Mouse (Mus musculus) thymus, postnatal 4 days (tissue): ENCODE data around the gene Spocd1.
"Not testable (repeated sequence)": the region's sequence is repeated elsewhere in the genome, so short reads cannot be mapped to it uniquely, and the experiment has no call there.

Source experiments
- DNase-seq: peaks from one replicate; pipeline ENCODE4 v3.0.0; 2021

Gene Spocd1

DNA sequence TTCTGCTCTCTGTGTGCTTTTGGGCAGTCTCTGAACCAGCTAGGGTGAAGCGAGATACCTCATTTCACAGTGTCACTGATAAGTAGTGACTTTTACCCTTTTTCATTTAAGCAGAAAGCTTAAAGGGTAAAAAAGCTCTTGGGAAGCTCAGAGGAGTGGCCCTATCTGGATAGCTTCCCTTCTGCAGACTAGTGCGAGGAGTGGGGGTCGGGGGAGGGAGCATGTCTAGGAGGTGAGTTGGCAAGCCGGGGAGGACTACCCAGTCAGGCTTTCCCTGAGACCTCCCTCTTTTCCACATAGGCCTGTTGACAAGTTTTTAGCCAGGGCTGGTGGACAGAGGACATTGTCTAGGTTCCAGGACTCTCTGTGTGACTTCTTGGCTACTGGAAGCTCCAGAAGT lies at the start of gene Spocd1:
Spocd1 (plus strand) TSS at position 301 of the 400 bp plus-strand sequence.
- no peak for DNase-seq

DNA sequence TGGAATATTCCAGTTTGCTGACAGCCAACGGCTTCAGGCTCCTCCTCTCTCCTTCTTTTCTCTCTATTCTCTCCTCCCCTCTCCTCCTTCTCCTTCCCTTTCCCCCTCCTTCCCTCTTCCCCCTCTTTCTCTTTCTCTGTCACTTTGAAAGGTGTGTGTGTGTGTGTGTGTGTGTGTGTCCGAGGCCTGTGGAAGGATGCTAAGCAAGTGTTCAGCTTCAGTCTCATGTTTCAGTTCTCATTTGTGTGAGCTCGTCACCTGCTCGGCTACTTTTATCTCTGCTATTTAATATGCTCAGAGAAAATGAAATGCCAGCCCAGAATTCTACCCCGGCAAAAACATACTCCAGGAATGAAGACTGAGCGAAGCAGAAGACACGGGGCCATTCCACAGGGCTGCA lies 48.4 kb upstream of the Spocd1 start:
- DNase-seq, result no peak

DNA sequence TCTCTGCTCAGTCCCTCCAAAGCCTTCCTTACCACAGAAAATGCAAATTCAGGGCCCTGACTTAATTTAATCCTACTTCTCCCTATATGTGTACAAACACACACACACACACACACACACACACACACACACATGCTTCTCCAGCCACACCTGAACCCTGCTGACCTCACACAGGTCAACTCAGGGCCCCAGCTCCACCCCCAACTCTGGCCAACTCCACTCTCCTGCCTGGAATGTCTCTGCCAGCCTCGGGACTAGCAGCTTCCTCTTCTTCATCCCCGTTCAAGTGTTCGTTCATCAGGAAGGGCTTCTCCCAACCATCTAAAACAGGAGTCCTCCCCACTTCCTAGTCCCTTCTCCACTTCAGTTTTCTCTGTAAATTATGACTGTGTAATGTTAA lies 47.4 kb upstream of the Spocd1 start:
- DNase-seq, result no peak

DNA sequence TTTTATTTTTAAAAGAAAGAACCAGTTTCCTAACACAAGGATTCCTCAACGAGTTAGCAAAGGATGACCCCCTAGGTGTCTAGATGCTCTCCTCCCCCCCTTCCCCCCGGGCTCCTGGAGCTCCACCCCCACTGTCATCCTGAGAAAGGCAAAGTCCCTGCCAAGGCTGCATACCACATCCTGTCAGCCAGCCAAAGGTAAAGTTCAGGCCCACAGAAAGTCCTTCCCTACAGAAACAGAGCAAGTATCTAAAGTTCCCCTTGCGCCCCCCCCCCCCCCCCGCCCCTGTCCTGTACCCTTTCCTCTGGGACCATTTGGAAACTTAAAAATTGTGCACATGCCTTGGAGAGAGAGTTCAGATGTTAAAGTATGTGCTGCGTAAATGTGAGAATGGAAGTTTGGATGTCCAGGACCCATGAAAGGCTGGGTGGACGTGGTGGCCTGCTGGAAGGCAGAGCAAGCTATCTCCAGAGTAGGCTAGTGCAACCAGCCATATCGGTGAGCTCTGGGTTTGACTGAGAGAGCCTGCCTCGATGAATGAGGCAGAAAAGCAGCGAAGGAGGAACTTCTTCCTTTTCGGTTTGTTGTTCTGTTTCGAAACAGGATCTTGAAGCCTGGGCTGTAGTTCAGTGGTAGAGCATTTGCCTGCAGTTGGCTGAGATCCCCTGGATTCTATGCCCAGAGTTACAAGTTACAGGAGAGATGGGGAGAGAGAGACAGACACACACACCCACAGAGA lies 46.3 kb upstream of the Spocd1 start:
- DNase-seq, result peak; percentile 73

DNA sequence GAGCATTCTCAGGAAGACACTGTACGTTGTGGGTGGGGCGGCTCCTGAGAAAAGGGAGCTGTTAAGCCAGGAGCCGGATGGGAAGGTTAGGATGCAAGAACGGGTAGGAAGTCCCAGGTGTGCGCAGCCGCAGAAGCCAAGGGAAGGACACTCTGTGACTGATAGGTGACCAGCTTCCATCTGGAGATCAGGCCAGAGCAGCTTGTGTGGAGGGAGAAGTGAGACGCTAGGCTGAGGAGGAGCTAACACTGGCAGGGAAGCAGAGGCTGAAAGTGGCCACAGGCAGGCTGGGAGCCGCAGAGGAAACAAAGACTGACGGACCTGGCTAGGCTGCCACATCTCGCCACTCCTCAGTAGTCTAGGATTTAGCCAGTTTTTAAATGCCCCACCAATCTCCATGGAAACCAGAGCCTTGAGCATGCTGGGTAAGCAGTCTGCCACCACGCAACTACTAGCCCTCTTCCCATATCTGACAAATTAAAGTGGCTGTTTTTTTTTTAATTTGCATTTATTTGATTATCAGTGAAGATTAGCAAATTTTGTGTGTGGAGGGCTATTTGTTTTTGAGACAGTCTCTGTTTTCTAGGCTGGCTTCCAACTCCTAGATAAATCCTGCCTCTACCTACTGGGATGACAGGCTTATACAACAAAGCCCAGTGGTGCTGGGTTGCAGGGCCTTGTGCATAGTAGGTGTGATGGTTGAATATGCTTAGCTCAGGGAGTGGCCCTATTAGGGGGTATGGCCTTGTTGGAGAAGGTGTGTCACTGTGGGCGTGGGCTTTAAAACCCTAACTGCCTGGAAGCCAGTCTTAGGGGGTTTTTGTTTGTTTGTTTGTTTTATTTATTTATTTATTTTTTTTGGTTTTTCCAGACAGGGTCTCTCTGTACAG lies 44.8 kb upstream of the Spocd1 start:
- DNase-seq, result peak; percentile 23

DNA sequence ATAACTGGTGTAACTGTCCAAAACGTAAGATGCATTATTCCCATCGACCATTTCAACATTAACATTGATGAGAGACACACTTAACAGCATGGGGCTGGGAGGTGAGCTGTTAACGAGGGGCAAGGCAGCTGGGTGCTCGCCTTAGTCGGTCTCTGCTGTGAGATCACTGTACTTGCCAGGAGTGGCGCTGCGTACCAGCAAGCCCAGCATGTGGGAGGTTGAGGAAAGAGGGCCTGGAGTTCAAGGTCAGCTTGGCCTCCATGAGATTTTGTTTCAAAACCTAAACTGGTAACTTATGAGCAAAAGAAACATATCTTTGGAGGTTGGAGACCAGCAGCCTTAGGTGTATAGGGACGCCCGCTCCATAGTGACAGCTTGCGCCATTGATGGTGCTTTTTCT lies 39.4 kb upstream of the Spocd1 start:
- DNase-seq, result no peak

DNA sequence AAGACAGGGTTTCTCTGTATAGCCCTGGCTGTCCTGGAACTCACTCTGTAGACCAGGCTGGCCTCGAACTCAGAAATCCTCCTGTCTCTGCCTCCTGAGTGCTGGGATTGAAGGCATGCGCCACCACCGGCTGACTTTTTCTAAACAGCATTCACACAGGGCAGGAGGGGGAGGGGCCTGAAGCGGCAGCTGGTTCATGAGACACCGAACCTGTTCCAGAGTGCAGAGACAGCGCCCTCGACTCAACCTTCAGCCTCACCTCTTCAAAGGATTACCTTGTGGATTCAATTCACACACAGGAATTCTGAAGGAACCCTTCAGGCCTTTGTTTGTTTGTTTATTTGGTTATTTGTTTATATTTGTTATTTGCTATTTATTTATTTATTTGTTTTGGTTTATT lies 39.0 kb upstream of the Spocd1 start:
- DNase-seq, result no peak

DNA sequence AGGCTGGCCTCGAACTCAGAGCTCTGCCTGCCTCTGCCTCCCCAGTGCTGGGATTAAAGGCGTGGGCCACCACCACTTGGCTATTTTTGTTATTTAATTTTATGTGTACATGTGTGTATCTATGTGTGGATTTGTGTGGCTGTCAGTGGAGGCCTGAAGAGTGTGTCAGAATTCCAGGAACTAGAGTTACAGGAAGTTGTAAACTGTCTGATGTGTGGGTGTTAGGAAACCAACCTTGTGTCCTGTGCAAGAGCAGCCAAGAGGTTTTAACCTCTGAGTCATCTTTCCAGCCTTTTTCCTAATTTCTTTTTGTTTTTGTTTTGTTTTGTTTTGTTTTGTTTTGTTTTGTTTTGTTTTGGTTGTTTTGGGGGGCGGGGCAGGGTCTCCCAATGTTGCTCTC lies 34.2 kb upstream of the Spocd1 start:
- no peak for DNase-seq

DNA sequence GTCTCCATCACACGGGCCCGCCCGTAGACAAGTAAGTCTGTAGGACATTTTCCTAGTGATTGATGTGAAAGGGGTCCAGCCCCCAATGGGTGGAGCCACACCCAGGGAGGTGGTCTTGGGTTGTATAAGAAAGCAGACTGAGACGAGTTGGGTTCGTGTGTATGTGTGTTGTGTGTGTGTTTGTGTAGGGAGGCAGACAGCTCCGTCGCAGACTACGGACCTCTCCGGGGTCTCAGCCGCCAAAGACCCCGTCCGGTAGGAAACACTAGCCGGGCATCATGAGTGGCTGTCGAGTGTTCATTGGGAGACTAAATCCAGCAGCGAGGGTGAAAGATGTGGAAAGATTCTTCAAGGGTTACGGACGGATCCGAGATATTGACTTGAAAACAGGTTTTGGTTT lies 30.2 kb upstream of the Spocd1 start:
- not testable (repeated sequence) for DNase-seq

DNA sequence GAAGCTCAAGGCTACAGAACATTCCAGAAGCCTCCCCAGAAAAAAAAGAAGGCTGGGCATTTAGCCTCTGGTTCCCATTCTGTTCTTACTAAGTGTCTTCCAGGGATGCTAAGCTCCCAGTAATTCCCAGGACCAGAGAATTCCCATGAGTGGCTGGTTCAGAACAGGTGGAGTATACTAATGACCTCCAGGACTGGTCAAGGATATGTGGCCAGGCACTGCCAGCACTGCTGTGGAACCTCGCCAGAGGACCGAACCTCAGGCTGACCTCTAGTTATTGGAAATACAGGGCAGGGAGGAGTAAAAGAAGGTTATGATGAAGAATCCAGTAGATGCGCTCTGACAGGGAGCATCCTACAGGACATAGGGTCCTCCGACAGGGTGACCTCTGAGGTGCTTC lies 26.7 kb upstream of the Spocd1 start:
- no peak for DNase-seq

DNA sequence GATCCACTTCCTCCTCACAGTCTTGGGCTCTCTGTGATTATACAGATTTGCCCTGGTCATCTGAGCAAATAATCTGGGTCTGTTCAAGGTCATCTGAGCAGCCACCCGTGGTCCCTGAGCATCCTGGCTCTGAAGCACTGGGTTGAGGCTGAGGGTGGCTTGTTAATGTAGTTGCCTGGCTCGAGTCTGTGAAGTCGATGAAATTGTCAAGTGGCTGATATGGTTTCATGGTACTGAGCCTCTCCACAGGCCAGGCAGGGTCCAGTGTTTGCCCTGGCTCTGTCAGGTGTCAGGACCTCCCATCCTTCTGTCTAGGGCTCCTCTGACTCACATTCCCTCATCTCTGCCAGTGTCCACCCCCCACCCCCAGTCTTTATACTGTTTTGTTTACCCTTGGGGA lies 25.5 kb upstream of the Spocd1 start:
- no peak for DNase-seq

DNA sequence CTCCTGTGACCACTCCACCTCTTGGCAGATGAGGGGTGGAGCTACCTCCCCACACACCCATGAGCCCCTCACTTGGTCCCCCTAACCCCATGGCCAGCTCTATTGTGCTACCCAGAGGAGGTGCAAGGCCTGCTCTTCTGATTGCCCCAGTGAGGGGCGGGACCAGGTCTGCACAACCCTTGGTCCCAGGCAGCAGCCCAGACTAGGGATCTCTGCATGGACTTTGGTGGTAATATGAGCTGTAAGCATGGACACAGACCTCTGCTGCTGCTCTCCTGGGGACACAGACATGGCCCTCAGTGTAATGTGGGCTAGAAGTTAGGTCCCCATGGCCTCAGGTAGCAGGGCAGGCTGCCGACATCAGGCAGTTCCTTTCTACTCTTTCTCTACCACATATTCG lies 24.0 kb upstream of the Spocd1 start:
- no peak for DNase-seq

DNA sequence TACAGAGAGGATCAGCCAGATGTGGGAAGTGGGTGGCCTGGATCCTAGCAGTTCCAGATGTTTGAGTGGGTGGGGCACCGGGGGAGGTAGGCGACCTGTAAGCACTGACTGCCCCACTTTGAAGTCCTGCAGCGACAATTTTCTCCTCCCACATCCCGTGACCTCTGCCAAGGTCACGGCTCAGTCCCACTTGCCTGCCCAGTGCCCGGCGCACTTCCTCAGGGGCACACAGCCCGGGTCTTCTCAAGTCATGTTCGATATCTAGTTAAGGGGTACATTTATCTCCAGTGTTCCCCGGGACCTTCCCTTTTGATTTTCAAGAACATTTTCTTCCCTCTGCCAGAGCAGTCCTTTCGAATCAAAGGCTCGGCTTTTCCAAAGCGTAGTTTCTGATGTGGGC lies 23.0 kb upstream of the Spocd1 start:
- no peak for DNase-seq

DNA sequence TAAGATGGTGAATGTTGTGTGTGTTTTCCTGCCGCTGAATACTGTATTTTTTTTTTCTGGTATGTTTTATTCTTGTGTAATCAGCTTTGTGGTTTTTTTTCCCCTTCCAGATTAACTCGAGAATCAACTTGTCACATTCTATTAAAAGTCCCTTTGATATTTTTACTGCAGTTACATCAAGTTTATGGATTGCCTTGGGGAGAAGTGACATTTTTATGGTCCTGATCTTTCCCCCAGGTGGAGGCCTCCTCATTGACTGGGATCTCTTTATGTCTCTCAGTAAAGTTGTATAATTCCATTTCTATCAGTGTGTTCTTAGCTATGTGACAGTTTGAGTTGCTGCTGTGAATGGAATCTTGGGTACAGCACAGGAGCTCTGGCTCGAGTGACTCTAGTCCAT lies 20.2 kb upstream of the Spocd1 start:
- no peak for DNase-seq

DNA sequence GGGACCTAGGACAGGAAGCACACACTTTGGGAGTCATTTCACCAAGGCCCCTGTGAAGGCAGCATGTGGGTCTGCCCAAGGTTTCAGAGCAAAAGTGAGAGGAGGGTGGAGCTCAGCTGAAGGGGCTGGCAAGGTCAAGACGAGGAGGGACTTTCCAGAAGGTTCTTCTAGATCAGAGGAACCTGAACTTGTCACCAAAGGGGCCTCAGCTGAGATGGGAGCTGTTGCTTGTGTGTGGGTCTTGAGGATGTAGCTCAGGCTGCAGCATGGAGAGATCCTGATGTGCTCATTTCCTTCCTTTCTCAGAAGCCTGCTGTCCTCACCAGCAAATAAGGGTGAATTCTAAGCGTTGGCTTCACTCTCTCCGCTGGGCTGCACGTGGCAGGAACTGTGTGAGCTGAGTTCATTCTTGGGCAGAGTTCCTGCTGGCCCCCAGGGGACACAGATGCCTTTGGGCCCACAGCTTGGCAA lies 19.8 kb upstream of the Spocd1 start:
- DNase-seq, result peak; percentile 23

DNA sequence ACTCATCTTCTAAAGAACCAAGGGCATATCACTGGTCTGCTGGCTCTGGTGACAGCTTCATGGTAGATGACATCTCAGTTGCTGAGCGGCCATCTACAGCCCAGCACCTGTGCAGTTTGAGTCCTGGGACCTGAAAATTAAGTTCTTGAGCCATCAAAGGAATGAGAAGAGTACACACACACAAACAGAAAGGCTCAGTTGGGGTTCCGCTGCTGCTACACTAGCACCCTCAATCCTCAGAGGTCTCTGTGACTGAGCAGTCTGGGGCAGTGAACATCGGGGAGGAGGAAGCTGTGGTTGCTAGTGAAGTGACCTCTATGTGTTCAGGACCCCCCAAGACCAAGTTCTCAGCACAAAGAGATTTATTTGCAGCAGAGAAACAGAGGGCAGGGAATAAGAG lies 16.1 kb upstream of the Spocd1 start:
- DNase-seq, result no peak

DNA sequence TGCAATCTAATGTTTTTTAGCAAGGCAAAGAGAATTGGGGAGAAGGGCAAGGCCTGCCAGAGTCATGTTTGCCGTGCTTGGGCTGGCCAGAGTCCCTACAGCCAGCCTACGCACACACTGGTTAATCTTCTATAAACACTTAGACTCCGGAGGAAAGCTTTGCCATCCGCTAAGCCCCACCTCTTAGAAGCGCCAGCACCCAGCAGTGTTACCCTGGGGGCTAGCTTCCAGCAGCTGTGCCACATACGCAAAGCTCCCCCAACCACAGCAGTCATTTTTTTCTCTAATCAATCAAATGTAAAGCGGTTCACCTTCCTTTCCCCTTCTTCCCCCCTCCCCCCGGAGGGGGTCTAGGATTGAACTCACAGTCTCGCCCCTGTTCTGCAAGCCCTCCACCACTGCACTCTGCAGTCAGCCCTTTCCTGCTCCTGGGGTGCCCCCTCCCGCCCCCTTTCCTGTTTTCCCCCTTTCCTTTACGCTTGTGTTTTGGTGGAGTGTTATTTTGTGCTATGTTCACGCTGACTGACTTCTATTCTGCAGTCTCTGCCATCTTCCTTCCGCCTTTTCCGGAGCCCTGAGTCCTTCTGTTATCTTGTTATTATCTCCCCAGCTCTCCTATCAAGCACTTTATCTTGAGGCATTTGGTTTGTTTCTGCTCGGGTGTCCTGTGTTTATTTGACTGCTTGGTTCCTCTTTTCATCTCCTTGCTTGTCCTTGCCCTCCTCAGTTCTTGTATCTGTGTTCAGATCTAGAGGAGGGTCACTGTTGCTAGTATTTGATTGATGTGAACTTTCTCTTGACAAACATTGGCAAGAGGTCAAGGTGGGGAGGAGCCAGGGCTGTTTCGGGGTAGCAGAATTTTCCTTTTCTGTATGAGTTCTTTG lies 15.0 kb upstream of the Spocd1 start:
- DNase-seq, result peak; percentile 62

DNA sequence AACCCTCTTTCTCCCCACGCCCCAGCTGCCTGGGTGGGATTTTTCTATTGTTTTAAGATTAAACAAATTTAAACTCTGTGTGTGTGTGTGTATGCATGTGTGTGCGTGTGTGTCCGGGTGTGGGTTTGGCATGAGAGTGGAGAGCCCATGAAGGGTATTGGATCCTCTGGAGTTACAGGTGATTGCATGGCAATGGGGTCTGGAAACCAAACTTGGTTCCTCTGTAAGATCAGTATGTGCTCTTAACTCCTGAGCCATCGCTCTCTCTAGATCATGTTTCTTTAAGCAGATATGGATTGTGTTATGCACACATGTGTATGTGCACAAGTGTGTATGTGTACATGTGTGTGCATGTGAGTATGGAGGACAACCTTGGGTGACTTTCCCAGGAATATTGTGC lies 14.4 kb upstream of the Spocd1 start:
- peak; percentile 23 for DNase-seq

DNA sequence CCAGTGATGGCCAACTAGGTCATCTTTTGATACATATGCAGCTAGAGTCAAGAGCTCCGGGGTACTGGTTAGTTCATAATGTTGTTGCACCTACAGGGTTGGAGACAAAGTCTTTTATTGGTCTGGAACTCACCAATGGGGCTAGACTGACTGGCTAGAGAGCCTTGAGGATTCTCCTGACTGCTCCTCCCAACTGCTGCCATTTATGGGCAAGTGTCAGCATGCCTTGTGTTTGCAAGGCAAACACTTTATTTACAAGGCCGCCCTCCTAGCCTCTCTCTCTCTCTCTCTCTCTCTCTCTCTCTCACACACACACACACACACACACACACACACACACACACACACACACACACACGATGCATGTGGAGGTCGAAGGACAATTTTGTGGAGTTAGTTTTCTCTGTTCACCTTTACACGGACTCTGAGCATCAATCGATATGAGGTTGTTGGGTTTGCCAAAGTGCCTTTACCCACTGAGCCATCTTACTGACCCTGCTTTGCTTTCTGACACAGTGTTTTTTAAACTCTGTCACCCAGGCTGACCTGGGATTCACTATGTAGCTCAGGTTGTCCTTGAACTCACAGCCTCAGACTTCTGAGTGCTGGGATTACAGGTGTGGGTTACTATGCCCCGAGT lies 13.6 kb upstream of the Spocd1 start:
- no peak for DNase-seq

DNA sequence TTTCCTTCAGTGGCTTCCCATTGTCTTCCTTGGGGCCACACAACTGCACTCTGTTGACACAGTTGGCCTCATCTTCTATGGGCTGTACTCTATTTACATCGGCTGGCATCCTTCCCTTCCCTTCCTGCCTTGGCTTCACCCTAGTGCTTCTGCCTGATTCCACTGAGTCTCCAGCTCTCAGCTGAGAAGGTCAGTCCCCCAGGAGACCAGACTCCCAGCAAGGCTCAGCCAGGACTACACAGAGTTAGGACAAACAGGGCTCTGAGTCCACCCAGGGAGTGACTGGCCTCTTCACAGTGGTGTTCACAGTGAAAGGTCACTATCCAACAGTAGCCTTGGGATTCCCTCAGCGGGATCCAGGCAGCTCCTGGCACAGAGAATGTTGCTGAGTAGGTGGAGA lies 12.9 kb upstream of the Spocd1 start:
- DNase-seq, result no peak

DNA sequence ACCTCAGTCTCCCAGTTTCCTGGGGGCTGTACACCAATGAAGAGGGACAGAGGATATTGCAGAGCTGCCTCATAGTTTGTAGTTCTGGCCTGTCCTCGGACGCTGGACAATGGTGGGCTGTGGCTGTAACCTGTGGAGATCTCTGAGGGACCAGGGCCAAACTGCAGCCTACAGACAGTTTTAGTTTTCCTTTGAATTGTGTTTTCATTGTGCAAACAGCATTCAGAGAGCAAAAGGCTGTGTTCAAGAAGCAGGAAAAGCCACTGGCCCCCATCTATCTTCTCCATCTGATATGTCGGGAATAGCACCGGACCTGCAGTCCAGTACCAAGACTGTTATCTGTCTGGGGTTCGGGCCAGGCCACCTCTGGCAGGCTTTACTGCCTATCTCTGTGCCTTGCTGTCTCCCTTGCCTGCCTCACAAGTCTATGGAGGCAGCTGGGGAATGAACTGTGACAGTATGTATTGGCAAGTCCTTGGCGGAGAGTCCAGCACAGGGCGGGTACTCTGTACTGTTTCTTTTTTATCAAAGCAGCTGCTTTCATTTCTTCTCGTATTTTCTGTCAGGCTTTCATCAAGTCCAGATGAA lies 11.9 kb upstream of the Spocd1 start:
- no peak for DNase-seq

DNA sequence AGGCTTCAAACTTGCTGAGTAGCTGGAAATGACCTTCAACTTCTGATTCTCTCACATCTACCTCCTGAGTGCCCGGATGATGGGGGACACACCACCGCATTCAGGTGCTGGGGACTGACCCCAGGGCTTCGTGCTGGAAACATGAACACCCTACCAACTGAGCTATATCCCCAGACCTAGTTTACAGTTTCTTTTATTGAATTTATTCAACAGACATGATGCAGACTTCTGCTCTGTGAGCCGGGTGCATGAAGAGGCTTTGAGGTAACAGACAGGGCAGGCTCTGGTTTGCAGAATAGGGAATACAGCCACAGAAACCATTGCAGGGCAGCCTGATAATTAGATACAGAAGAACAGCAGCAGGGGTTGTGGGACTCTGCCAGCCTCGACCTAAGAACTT lies 10.6 kb upstream of the Spocd1 start:
- no peak for DNase-seq
